Mouse (Mus musculus): ENCODE measurements around the gene Zfp609. TPM values are rescaled to one million over a fixed set of nuclear protein-coding genes. Genes with fewer than 3 reads are reported as not detected.
"Not testable (repeated sequence)": the region's sequence is repeated elsewhere in the genome, so short reads cannot be mapped to it uniquely, and the experiment has no call there.

Zfp609 gene
- polyA plus RNA-seq, 1 experiment from 2014 or later = 5.0 TPM

DNA sequence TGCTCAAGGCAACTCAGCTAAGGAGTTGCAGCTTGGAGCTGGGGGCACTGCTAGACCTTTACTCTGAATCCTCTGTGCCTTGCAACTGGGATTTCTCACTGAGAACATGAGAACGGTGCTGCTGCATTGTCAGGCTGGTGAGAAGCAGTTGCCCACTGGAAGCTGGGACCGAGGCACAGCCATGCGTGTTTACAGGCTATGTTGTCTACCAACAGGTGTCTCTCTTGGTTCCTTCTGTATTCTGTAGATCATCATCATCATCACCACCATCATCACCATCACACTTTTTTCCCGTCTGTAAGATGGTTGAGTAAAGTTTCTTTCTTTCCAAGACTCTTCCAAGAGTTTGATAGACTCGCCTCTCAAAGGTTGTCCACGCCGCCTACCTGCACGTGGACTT is 159.7 kb downstream of the Zfp609 start, which contains the start of gene Oaz2:
Gene Oaz2, plus strand, starts transcription at position 301 of the 400 bp plus-strand sequence.
- 96% methylated on average over 8 of the region's 8 CpGs for WGBS

DNA sequence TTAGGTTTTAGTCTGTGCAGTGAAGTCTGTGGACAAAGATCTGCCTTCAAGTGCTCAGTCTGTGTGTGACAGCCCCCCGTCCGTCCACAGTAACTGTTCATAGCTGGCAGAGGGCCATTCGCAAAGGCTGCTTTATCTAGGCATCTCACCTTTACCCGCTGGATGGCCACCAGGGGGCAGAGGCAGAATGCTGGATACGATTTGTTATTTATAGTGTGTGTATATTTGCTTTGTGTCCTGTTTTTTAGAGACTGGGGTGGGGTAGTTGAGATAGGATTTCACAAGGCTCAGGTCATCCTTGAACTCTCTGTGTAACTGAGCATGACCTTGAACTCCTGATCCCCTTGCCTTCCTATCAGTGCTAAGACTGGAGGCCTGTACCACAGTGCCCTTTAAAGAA is 161.3 kb downstream of the Zfp609 start:
- H3K36me3 ChIP-seq (ENCODE audit: control insufficient read depth, insufficient read depth, low read length) = no peaks in the 10 kb centered on the region
- ATAC-seq = no peak
- WGBS = 13% methylated on average over 5 of the region's 5 CpGs
- H3K4me2 ChIP-seq (ENCODE audit: low read length) = no peak overlapping the region
- H3K9me3 ChIP-seq (ENCODE audit: control insufficient read depth, low read length) = no peaks in the 10 kb centered on the region
- no peak overlapping the region for H3K4me3 ChIP-seq (ENCODE audit: low read length)
- H3K27me3 ChIP-seq (replicated peaks; ENCODE audit: control insufficient read depth, insufficient read depth, low read length) = no peaks in the 10 kb centered on the region
- no peak overlapping the region for H3K9ac ChIP-seq (ENCODE audit: low read depth, low read length)
- H3K27ac ChIP-seq (ENCODE audit: low read depth, low read length) = no peak overlapping the region
- no peaks in the 10 kb centered on the region for H3K4me1 ChIP-seq (ENCODE audit: control insufficient read depth, insufficient read depth, low read depth, low read length)

More for the DNA sequence above, 159.7 kb downstream of the Zfp609 start, which contains the start of gene Oaz2:
- Histone ChIP-seq H3K27me3 (replicated peaks; ENCODE audit: control insufficient read depth, insufficient read depth, low read length) (no peaks in the 10 kb centered on the region), H3K4me1 (ENCODE audit: control insufficient read depth, insufficient read depth, low read depth, low read length) (no peaks in the 10 kb centered on the region), H3K4me2 (ENCODE audit: low read length) (no peak within 1 kb of the TSS), H3K36me3 (ENCODE audit: control insufficient read depth, insufficient read depth, low read length) (no peaks in the 10 kb centered on the region), H3K4me3 (ENCODE audit: low read length) (no peak within 1 kb of the TSS), H3K9ac (ENCODE audit: low read depth, low read length) (no peak within 1 kb of the TSS), H3K9me3 (ENCODE audit: control insufficient read depth, low read length) (no peaks in the 10 kb centered on the region), H3K27ac (ENCODE audit: low read depth, low read length) (no peak within 1 kb of the TSS)
- no peak for ATAC-seq

DNA sequence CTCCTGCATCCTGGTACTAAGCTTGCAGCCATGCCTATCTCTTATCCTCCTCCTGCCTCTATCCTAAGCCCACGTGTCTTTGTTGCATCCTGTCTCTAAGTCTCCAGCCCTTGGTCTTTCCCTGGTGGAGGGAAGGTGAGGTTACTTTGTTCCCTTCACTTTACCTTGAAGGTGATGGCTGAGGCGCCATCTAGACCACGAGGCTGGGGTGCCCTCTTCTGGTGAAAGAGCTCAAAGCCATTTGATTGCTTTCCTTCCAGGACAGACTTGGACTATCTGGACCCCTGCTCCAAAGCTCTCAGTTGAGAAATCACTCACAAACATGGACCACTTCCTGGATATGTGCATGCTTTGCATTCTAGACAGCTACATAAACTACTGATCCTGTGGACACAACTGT is 163.2 kb downstream of the Zfp609 start:
- ATAC-seq = peak; percentile 73; the same call in 1 of the 2 replicates
- no peaks in the 10 kb centered on the region for H3K27me3 ChIP-seq (replicated peaks; ENCODE audit: control insufficient read depth, insufficient read depth, low read length)

DNA sequence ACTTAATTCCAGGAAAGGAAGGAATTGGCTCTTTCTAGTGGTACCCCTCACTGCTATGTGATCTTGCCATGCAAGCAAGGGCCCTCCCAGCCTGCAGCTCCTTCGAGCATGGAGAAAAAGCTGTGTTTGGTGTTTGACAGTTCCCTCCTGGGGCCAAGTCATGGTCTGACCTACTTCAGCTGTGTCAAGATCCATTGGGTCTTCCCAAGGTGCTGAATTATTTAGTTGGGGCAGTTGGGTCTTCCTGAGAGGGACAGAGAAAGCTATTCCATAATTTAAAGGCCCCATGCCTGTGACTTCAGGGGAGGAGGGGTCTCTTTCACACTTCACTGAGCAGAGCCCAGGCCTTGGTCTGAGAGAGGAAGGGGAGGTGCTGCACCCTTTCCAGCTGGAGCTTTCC is 165.9 kb downstream of the Zfp609 start:
- 60% methylated on average over 1 of the region's 1 CpGs for WGBS
- Histone ChIP-seq H3K9me3 (ENCODE audit: control insufficient read depth, low read length) (no peaks in the 10 kb centered on the region), H3K27me3 (replicated peaks; ENCODE audit: control insufficient read depth, insufficient read depth, low read length) (no peaks in the 10 kb centered on the region), H3K4me2 (ENCODE audit: low read length) (no peak overlapping the region), H3K4me1 (ENCODE audit: control insufficient read depth, insufficient read depth, low read depth, low read length) (no peaks in the 10 kb centered on the region), H3K9ac (ENCODE audit: low read depth, low read length) (no peak overlapping the region), H3K4me3 (ENCODE audit: low read length) (no peak overlapping the region), H3K36me3 (ENCODE audit: control insufficient read depth, insufficient read depth, low read length) (no peaks in the 10 kb centered on the region), H3K27ac (ENCODE audit: low read depth, low read length) (no peak overlapping the region)
- no peak for ATAC-seq

More for the DNA sequence above, 163.2 kb downstream of the Zfp609 start:
- H3K27ac ChIP-seq (ENCODE audit: low read depth, low read length) = no peak overlapping the region
- H3K4me3 ChIP-seq (ENCODE audit: low read length) = no peak overlapping the region
- H3K9ac ChIP-seq (ENCODE audit: low read depth, low read length) = no peak overlapping the region
- H3K4me2 ChIP-seq (ENCODE audit: low read length) = no peak overlapping the region
- no peaks in the 10 kb centered on the region for H3K4me1 ChIP-seq (ENCODE audit: control insufficient read depth, insufficient read depth, low read depth, low read length)
- H3K36me3 ChIP-seq (ENCODE audit: control insufficient read depth, insufficient read depth, low read length) = no peaks in the 10 kb centered on the region
- H3K9me3 ChIP-seq (ENCODE audit: control insufficient read depth, low read length) = no peaks in the 10 kb centered on the region
- WGBS = 6% methylated on average over 3 of the region's 3 CpGs

DNA sequence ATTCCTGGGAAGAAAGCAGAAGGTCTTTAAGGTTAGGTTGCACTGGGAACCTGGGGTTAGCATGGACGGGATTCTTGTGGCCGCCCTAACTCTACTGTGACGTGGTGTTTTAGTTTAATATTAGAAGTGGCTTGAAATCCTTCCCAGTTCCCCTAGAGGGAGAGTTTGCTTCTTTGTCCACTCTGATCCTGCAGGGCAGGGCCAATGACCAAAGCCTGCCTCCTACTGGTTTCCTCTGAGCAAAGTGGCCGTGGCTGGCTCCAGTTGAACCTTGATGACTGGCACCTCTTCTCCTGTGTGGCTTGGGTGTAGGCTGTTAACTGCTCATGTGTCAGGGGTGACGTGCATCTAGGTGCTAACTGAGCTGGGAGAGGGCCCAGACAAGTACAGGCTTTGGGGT is 166.3 kb downstream of the Zfp609 start:
- Histone ChIP-seq H3K4me3 (ENCODE audit: low read length) (no peak overlapping the region), H3K9me3 (ENCODE audit: control insufficient read depth, low read length) (no peaks in the 10 kb centered on the region), H3K36me3 (ENCODE audit: control insufficient read depth, insufficient read depth, low read length) (no peaks in the 10 kb centered on the region), H3K9ac (ENCODE audit: low read depth, low read length) (no peak overlapping the region), H3K4me2 (ENCODE audit: low read length) (no peak overlapping the region), H3K4me1 (ENCODE audit: control insufficient read depth, insufficient read depth, low read depth, low read length) (no peaks in the 10 kb centered on the region), H3K27me3 (replicated peaks; ENCODE audit: control insufficient read depth, insufficient read depth, low read length) (no peaks in the 10 kb centered on the region), H3K27ac (ENCODE audit: low read depth, low read length) (no peak overlapping the region)
- ATAC-seq = no peak
- 65% methylated on average over 5 of the region's 5 CpGs for WGBS

DNA sequence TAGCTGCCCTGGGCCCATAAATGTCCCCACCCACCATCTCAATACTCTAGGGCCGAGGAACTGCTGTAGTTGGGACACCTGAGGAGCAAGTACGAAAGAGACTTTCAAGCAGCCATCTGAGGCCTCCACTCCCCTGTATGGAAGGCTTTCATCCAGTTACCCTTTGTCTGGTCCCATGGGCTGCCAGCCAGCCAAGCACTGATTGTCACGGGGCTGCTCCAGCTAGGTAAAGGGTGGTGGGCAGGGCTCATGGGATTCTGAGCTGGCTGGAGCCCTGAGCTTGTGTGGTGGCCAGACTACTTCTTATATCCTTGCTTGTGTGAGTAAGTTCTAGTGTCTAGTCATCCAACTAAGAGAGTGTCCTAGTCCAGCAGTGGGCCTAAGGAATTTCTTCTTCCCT is 170.1 kb downstream of the Zfp609 start:
- WGBS = 77% methylated on average over 3 of the region's 3 CpGs

DNA sequence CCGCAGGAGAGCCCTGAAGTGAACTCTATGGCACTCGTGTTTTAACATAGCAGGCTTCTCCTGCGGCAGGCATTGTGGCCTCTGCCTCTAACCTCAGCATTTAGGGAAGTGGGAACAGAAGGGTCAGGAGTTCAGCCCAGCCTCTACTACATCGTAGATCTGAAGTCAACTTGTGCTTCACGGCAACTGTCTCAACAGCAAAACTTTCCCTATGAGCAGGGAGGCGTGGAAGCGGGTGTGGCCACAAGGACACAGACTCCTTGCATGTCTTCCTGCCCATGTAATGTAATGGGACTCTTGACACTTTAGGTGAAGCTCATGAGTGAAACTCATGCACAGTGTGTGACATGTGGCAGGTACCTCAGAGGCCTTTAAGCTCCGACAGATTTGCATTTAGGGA is 171.8 kb downstream of the Zfp609 start:
- H3K9ac ChIP-seq (ENCODE audit: low read depth, low read length) = no peak overlapping the region
- no peak for ATAC-seq
- WGBS = 89% methylated on average over 8 of the region's 8 CpGs
- H3K27me3 ChIP-seq (replicated peaks; ENCODE audit: control insufficient read depth, insufficient read depth, low read length) = no peaks in the 10 kb centered on the region
- no peaks in the 10 kb centered on the region for H3K4me1 ChIP-seq (ENCODE audit: control insufficient read depth, insufficient read depth, low read depth, low read length)
- no peaks in the 10 kb centered on the region for H3K9me3 ChIP-seq (ENCODE audit: control insufficient read depth, low read length)
- H3K4me2 ChIP-seq (ENCODE audit: low read length) = no peak overlapping the region
- no peak overlapping the region for H3K4me3 ChIP-seq (ENCODE audit: low read length)
- H3K36me3 ChIP-seq (ENCODE audit: control insufficient read depth, insufficient read depth, low read length) = no peaks in the 10 kb centered on the region
- H3K27ac ChIP-seq (ENCODE audit: low read depth, low read length) = no peak overlapping the region

More for the DNA sequence above, 170.1 kb downstream of the Zfp609 start:
- Histone ChIP-seq H3K36me3 (ENCODE audit: control insufficient read depth, insufficient read depth, low read length) (no peaks in the 10 kb centered on the region), H3K27ac (ENCODE audit: low read depth, low read length) (no peak overlapping the region), H3K4me2 (ENCODE audit: low read length) (no peak overlapping the region), H3K4me1 (ENCODE audit: control insufficient read depth, insufficient read depth, low read depth, low read length) (no peaks in the 10 kb centered on the region), H3K4me3 (ENCODE audit: low read length) (no peak overlapping the region), H3K9ac (ENCODE audit: low read depth, low read length) (no peak overlapping the region), H3K27me3 (replicated peaks; ENCODE audit: control insufficient read depth, insufficient read depth, low read length) (no peaks in the 10 kb centered on the region), H3K9me3 (ENCODE audit: control insufficient read depth, low read length) (no peaks in the 10 kb centered on the region)
- no peak for ATAC-seq

DNA sequence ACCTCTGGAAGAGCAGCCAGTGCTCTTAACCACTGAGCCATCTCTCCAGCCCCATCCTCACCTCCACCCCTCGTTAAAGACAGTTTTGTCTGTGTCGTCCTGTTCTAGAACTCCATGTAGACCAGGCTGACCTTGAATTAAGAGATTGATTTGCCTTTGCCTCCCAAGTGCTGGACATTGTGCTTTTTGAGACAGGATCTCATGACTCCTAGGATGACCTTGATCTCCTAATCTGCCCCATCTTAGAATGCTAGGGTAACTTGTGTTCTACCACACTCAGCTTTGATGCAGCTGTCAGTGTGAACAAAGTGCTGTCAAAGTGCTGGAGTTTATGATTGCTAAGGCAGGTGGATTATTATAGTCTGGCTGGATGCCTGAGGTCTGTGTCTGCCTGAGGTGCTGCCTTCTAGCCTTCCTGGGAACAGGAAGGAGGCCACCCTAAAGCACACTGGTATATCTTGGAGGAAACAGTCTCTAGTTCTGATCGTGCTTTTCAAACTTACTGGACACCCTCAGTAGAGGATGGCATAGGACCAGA is 172.6 kb downstream of the Zfp609 start:
- H3K27ac ChIP-seq (ENCODE audit: low read depth, low read length) = no peak overlapping the region
- no peak overlapping the region for H3K4me2 ChIP-seq (ENCODE audit: low read length)
- WGBS = 77% methylated on average over 3 of the region's 3 CpGs
- no peaks in the 10 kb centered on the region for H3K9me3 ChIP-seq (ENCODE audit: control insufficient read depth, low read length)
- H3K36me3 ChIP-seq (ENCODE audit: control insufficient read depth, insufficient read depth, low read length) = no peaks in the 10 kb centered on the region
- no peaks in the 10 kb centered on the region for H3K4me1 ChIP-seq (ENCODE audit: control insufficient read depth, insufficient read depth, low read depth, low read length)
- ATAC-seq = no peak
- no peak overlapping the region for H3K9ac ChIP-seq (ENCODE audit: low read depth, low read length)
- H3K4me3 ChIP-seq (ENCODE audit: low read length) = no peak overlapping the region
- no peaks in the 10 kb centered on the region for H3K27me3 ChIP-seq (replicated peaks; ENCODE audit: control insufficient read depth, insufficient read depth, low read length)

DNA sequence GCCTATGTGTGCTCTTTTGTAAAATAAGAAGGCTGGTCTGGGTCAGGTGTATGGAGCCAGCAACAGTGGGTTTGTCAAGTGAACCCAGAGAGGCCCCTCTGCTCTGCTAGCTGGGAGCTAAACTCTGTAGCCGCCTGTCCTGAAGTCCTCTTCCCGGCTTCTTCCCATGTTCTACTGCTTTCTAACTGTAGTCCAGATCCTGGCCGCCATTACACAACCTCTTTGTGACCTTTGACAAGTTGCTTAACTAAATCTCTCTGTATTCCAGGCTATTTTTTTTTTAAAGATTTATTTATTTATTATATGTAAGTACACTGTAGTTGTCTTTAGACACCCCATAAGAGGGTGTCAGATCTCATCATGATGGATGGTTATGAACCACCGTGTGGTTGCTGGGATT is 173.6 kb downstream of the Zfp609 start:
- no peaks in the 10 kb centered on the region for H3K36me3 ChIP-seq (ENCODE audit: control insufficient read depth, insufficient read depth, low read length)
- no peak overlapping the region for H3K9ac ChIP-seq (ENCODE audit: low read depth, low read length)
- 94% methylated on average over 4 of the region's 4 CpGs for WGBS
- no peak overlapping the region for H3K4me3 ChIP-seq (ENCODE audit: low read length)
- no peaks in the 10 kb centered on the region for H3K27me3 ChIP-seq (replicated peaks; ENCODE audit: control insufficient read depth, insufficient read depth, low read length)
- ATAC-seq = no peak
- H3K4me1 ChIP-seq (ENCODE audit: control insufficient read depth, insufficient read depth, low read depth, low read length) = no peaks in the 10 kb centered on the region
- H3K9me3 ChIP-seq (ENCODE audit: control insufficient read depth, low read length) = no peaks in the 10 kb centered on the region
- no peak overlapping the region for H3K4me2 ChIP-seq (ENCODE audit: low read length)
- H3K27ac ChIP-seq (ENCODE audit: low read depth, low read length) = no peak overlapping the region

DNA sequence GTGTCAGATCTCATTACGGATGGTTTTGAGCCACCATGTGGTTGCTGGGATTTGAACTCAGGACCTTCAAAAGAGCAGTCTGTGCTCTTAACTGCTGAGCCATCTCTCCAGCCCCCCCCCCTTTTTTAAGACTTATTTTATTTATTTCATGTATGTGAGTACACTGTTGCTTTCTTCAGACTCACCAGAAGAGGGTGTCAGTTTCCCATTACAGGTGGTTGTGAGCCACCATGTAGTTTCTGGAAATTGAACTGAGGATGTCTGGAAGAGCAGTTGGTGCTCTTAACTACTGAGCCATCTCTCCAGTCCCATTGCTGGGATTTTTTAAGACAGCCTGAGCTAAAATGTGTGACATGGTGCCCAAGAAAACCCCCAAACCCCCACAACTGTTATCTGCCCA is 175.4 kb downstream of the Zfp609 start:
- WGBS = 100% methylated on average over 1 of the region's 1 CpGs
- H3K27ac ChIP-seq (ENCODE audit: low read depth, low read length); H3K9ac ChIP-seq (ENCODE audit: low read depth, low read length); ATAC-seq; H3K36me3 ChIP-seq (ENCODE audit: control insufficient read depth, insufficient read depth, low read length); H3K27me3 ChIP-seq (replicated peaks; ENCODE audit: control insufficient read depth, insufficient read depth, low read length); H3K9me3 ChIP-seq (ENCODE audit: control insufficient read depth, low read length); H3K4me1 ChIP-seq (ENCODE audit: control insufficient read depth, insufficient read depth, low read depth, low read length); H3K4me2 ChIP-seq (ENCODE audit: low read length); H3K4me3 ChIP-seq (ENCODE audit: low read length): not testable (repeated sequence)

Measured in hindbrain, embryonic 16.5 days (tissue).